Mouse (Mus musculus) heart, embryonic 16.5 days (tissue): ENCODE measurements at regions not wholly inside any gene's neighbourhood (a gene's known extent, or its start where the extent isn't known, plus 50 kb on each side); places are given as distances from the start of the nearest gene placed in this dataset.

Source experiments
- ATAC-seq: fragments of 200-750 bp; cut with Nextera tagmentation; replicated peaks from 2 replicates; pipeline ENCODE4 v1.8.0; 2017; ENCODE audit warnings: moderate number of reproducible peaks; ENCODE audit not compliant: insufficient read depth, low FRiP score; ENCODE audit errors: extremely low read depth
- H3K27ac ChIP-seq: fragments of 300-500 bp; sonication (generic); 2 replicates; pipeline ENCODE4 v1.5.1; 2014; ENCODE audit warnings: mild to moderate bottlenecking, low read length, control low read depth, moderate library complexity
- H3K27me3 ChIP-seq: fragments of 300-500 bp; sonication (generic); 2 replicates; pipeline ENCODE4 v1.6.1; 2014; ENCODE audit warnings: low read length, mixed read lengths; ENCODE audit not compliant: control insufficient read depth, insufficient read depth
- H3K36me3 ChIP-seq: fragments of 300-500 bp; sonication (generic); 2 replicates; pipeline ENCODE4 v1.6.1; 2014; ENCODE audit not compliant: control insufficient read depth, insufficient read depth
- H3K4me1 ChIP-seq: fragments of 300-500 bp; sonication (generic); 2 replicates; pipeline ENCODE4 v1.6.1; 2014; ENCODE audit warnings: low read length, mixed read lengths; ENCODE audit not compliant: control insufficient read depth, insufficient read depth
- H3K4me2 ChIP-seq: fragments of 300-500 bp; sonication (generic); 2 replicates; pipeline ENCODE4 v1.6.1; 2014; ENCODE audit warnings: low read depth, mild to moderate bottlenecking, control low read depth, low read length
- H3K4me3 ChIP-seq: fragments of 300-500 bp; sonication (generic); 2 replicates; pipeline ENCODE4 v1.5.1; 2014; ENCODE audit warnings: mild to moderate bottlenecking, control low read depth, low read length
- H3K9ac ChIP-seq: fragments of 300-500 bp; sonication (generic); 2 replicates; pipeline ENCODE4 v1.6.1; 2014; ENCODE audit warnings: low read length, control low read depth
- H3K9me3 ChIP-seq: fragments of 300-500 bp; sonication (generic); replicated peaks from 2 replicates; pipeline ENCODE4 v1.6.1; 2016; ENCODE audit warnings: low read length; ENCODE audit not compliant: control insufficient read depth
- WGBS: fragments of 180-500 bp; shearing (Covaris S2); extraction: QIAGEN DNeasy Blood & Tissue Kit; methylation state at CpG from one replicate; pipeline ENCODE4 v1.1.7; 2014; 5-methylcytosine and 5-hydroxymethylcytosine counted together

DNA sequence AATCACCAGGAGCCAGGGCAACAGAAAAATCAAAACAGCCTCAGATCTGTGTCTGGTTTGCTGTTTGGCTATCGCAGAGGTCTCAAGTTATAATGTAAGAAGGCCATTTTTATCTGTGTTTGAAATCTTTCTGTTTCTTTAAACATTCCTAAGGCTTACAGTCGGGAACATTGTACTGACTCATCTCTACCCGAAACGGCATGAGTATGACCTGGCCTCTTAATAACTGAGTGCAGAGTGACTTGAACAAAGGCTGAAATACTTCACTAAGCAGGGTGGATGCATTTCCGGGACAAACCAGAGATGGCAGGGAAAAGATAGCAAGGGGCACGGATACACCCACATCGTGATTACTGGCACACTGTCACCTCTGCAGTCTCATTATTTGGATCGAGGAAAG, 355.1 kb downstream of the Nedd1 start:
- 69% methylated on average over 8 of the region's 8 CpGs for WGBS
- Histone ChIP-seq H3K36me3 (no peaks in the 10 kb centered on the region), H3K9me3 (no peaks in the 10 kb centered on the region), H3K4me2 (no peak overlapping the region), H3K27me3 (no peaks in the 10 kb centered on the region), H3K4me1 (no peaks in the 10 kb centered on the region), H3K9ac (no peak overlapping the region), H3K27ac (no peak overlapping the region), H3K4me3 (no peak overlapping the region)
- ATAC-seq = no peak

DNA sequence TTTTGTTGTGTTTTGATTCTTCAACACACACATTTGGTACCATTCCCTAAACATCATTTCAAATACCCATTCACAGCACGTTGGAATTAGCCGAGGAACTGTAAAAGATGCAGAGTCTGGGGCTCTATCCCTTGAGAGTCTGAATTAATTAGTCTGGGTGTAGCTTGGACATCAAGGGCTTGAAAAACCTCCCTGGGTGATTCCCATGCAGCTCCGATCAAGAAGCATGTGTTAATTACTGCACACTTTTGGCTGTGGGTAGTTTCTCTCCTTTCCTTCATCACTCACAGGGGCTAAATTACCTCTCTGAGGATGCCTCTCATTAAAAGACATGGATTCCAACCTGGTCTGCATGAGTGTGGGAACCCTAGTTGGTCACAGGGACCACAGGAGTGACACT, 365.5 kb downstream of the Nedd1 start:
- Histone ChIP-seq H3K27ac (no peak overlapping the region), H3K4me1 (no peaks in the 10 kb centered on the region), H3K9me3 (no peaks in the 10 kb centered on the region), H3K27me3 (no peaks in the 10 kb centered on the region), H3K9ac (no peak overlapping the region), H3K36me3 (no peaks in the 10 kb centered on the region), H3K4me3 (no peak overlapping the region), H3K4me2 (no peak overlapping the region)
- ATAC-seq = no peak
- 76% methylated on average over 3 of the region's 3 CpGs for WGBS

DNA sequence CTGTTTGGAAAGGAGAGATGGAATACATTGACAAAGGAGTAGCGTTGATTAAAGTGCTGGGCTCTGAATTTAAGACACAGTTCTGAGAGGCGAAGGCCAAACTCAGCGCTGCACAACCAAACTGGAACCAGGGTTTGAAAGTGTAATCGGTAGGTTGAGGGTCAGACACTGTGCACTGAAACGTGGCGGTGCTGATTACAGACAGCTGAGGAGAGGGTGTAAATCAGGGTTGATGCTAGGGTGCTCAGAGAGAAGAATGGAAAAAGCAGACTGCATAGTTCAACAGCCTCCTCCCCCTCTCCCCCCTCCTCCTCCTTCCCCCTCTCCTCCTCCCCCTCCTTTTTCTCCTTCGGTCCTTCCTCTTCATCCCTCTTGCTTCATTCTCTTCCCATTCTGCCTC, 373.2 kb downstream of the Nedd1 start:
- no peak for ATAC-seq

DNA sequence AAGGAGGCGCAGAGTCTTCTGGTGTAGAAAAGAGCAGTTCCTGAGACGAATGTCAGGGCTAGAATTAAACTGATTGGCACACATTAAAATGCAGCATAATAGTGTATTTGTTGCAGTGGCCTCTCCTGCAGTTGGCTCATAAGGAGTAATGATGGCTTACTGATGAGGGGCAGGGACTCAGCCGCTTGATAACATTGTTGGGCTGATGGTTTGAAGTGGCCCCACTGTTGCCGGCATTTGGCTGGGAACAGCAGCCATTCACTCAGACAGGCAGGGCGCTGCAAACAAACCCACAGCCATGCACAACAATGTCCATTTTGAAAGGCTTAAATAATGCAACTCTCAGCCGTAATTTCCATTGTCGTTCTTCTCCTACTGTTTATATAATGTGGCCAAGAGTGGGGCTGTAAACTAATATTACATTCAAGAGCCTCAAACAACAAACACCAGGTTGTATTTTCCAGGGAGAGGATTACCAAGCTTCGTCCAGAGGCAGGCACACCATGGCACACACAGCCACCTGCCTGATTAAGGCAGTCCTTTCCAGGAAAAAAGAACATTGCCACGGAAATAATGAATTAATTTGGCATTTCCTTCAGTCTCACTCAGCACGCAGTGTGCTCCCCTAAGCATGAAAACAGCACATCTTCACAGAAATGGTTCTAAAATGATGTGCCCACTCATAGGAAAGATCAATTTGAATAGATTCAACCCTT, 374.1 kb downstream of the Nedd1 start:
- no peaks in the 10 kb centered on the region for H3K36me3 ChIP-seq
- no peaks in the 10 kb centered on the region for H3K9me3 ChIP-seq
- H3K4me2 ChIP-seq = no peak overlapping the region
- H3K27ac ChIP-seq = no peak overlapping the region
- 64% methylated on average over 10 of the region's 10 CpGs for WGBS
- no peaks in the 10 kb centered on the region for H3K4me1 ChIP-seq
- H3K4me3 ChIP-seq = no peak overlapping the region
- H3K27me3 ChIP-seq = no peaks in the 10 kb centered on the region
- ATAC-seq = no peak
- H3K9ac ChIP-seq = no peak overlapping the region

More for the DNA sequence above, 373.2 kb downstream of the Nedd1 start:
- H3K4me2 ChIP-seq = no peak overlapping the region
- no peaks in the 10 kb centered on the region for H3K9me3 ChIP-seq
- H3K36me3 ChIP-seq = no peaks in the 10 kb centered on the region
- no peaks in the 10 kb centered on the region for H3K27me3 ChIP-seq
- no peak overlapping the region for H3K4me3 ChIP-seq
- no peak overlapping the region for H3K27ac ChIP-seq
- 71% methylated on average over 7 of the region's 7 CpGs for WGBS
- H3K4me1 ChIP-seq = no peaks in the 10 kb centered on the region
- no peak overlapping the region for H3K9ac ChIP-seq

DNA sequence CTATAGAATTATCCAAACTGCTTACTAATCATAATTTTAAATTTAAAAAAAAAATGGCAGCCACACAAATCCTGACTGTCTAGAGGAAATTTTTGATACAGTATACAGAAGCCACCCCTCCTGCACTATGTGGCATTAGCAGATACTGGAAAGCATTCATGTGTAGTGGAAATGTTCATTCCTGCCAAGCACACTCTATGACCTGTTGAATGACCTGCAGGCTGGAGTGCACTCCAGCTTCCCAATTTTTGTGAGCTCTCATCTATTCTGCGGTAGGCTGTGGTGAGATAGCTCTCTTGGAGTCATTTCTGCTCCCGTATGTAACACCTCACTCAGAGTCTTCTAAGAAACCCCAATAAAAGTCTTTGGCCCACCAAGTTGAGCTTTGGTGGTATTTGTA, 382.5 kb downstream of the Nedd1 start:
- H3K27ac ChIP-seq = no peak overlapping the region
- no peaks in the 10 kb centered on the region for H3K9me3 ChIP-seq
- H3K4me3 ChIP-seq = no peak overlapping the region
- no peaks in the 10 kb centered on the region for H3K27me3 ChIP-seq
- no peaks in the 10 kb centered on the region for H3K36me3 ChIP-seq
- no peak overlapping the region for H3K9ac ChIP-seq
- no peak for ATAC-seq
- WGBS = 82% methylated on average over 2 of the region's 2 CpGs
- H3K4me1 ChIP-seq = no peaks in the 10 kb centered on the region
- no peak overlapping the region for H3K4me2 ChIP-seq

DNA sequence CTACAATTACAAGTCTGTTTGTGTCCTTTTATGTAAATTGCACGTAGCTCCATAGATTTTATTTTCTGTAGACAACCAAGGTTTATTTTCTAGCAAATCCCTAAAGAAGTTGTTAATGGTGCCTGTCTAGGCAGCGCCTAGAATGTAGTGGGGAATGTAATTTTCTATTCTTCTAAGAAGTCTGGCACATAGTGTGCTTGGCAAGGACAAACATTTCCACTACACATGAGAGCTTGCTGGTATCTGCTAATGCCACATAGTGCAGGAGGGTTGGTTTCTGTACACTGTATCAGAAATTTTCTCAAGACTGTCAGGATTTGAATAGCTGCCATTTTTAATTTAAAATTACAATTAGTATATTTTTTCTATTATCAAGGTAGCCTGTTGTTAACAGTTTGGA, 385.3 kb downstream of the Nedd1 start:
- no peaks in the 10 kb centered on the region for H3K9me3 ChIP-seq
- WGBS = 64% methylated on average over 2 of the region's 2 CpGs

DNA sequence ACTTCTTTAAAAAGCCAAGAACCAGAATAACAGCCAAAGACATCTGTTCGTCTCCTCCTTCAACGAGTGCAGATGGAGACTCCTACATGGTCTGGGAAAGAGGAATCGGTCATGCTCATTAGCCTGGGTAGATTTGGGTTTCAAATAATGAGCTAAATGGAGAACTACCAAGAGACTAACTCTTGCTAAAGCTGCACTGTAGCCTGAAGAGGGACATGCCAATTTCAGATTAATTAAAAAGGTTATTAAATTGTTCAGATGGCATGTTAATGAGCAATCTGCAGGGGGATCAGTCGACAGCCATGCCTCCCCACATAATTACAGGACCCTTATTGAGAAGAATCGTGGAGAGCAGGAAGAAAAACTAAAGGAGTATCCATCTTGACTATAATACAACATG, 386.1 kb downstream of the Nedd1 start:
- no peaks in the 10 kb centered on the region for H3K27me3 ChIP-seq
- H3K4me2 ChIP-seq = no peak overlapping the region
- H3K4me1 ChIP-seq = no peaks in the 10 kb centered on the region; the same call in 1 of the 2 replicates
- no peak overlapping the region for H3K9ac ChIP-seq
- H3K36me3 ChIP-seq = no peaks in the 10 kb centered on the region
- 79% methylated on average over 5 of the region's 5 CpGs for WGBS
- H3K4me3 ChIP-seq = no peak overlapping the region
- no peak overlapping the region for H3K27ac ChIP-seq
- no peak for ATAC-seq
- H3K9me3 ChIP-seq = no peaks in the 10 kb centered on the region

More for the DNA sequence above, 385.3 kb downstream of the Nedd1 start:
- no peaks in the 10 kb centered on the region for H3K27me3 ChIP-seq
- no peak overlapping the region for H3K4me2 ChIP-seq
- H3K36me3 ChIP-seq = no peaks in the 10 kb centered on the region
- H3K4me1 ChIP-seq = no peaks in the 10 kb centered on the region; the same call in 1 of the 2 replicates
- H3K27ac ChIP-seq = no peak overlapping the region
- no peak overlapping the region for H3K4me3 ChIP-seq
- H3K9ac ChIP-seq = no peak overlapping the region
- no peak for ATAC-seq

DNA sequence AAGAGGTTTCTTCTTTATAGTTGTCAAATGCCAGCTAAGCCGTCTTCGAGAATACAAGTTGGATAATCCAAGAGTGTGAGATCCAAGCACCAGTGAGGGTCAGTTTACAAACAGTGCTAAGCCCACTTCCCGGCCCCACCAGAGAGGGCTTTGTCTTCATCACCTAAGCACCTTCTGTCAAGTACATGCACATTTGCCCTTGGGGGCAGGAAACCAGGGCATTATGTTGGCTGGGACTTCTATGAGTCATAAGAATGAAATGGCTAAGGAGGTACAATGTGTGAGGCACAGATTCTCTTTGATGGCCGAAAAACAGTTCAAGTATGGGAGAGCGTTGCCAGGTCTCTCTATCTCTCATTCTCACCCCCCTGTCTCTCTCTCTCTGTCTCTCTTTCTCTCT, 387.1 kb downstream of the Nedd1 start:
- Histone ChIP-seq H3K27me3 (no peaks in the 10 kb centered on the region), H3K9ac (no peak overlapping the region), H3K4me3 (no peak overlapping the region), H3K9me3 (no peaks in the 10 kb centered on the region), H3K4me1 (no peaks in the 10 kb centered on the region; the same call in 1 of the 2 replicates), H3K36me3 (no peaks in the 10 kb centered on the region), H3K4me2 (no peak overlapping the region), H3K27ac (no peak overlapping the region)
- WGBS = 67% methylated on average over 5 of the region's 5 CpGs
- ATAC-seq = no peak

DNA sequence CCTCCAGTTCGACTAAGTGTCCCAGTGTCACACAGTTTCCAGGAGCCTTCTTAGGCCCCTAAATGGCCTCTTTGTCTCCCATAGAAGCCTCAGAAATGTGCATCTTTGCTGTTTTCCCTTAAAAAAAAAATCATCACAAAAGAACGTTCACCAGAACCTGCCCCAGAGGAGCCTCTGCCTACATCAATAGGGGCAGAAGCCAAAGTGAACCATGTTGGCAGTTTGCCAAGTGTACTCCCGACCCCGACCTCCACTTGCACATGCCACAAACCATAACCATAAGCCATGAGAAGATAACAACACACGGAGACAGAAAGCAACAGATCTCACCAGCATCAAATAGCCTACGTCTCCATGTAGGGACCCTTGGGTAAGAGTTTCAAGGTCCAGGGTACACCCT, 388.4 kb downstream of the Nedd1 start:
- no peak overlapping the region for H3K27ac ChIP-seq

More for the DNA sequence above, 388.4 kb downstream of the Nedd1 start:
- Histone ChIP-seq H3K4me1 (no peaks in the 10 kb centered on the region; the same call in 1 of the 2 replicates), H3K36me3 (no peaks in the 10 kb centered on the region), H3K9ac (no peak overlapping the region), H3K4me3 (no peak overlapping the region), H3K27me3 (no peaks in the 10 kb centered on the region), H3K9me3 (no peaks in the 10 kb centered on the region), H3K4me2 (no peak overlapping the region)
- 23% methylated on average over 6 of the region's 6 CpGs for WGBS
- no peak for ATAC-seq
